Mouse (Mus musculus) embryo, embryonic 11 days (tissue): ENCODE results near the gene Fcgr1.
"Not testable (repeated sequence)": the region's sequence is repeated elsewhere in the genome, so short reads cannot be mapped to it uniquely, and the experiment has no call there.

Experiments
- DNase-seq: peaks from one replicate; pipeline ENCODE4 v3.0.0-alpha.2; 2015

Gene Fcgr1

GRCm38 (mm10) chr3:96247356-96248140, 46.2 kb downstream of the Fcgr1 start:
- DNase-seq: peak; percentile 41

- DNase-seq: not testable (repeated sequence)
Measured at GRCm38 (mm10) chr3:96246427-96246856, 47.3 kb downstream of the Fcgr1 start, which contains the start of gene Hist2h3c1. Gene Hist2h3c1 (plus strand): TSS chr3:96246685.

GRCm38 (mm10) chr3:96246018-96246417, 47.8 kb downstream of the Fcgr1 start:
- not testable (repeated sequence) for DNase-seq

- DNase-seq: peak; percentile 79
Measured at GRCm38 (mm10) chr3:96245003-96245886, 48.5 kb downstream of the Fcgr1 start, which contains the start of gene Hist2h2aa1. Gene Hist2h2aa1 (plus strand): TSS chr3:96245497.

GRCm38 (mm10) chr3:96243921-96244572, 49.7 kb downstream of the Fcgr1 start:
- no peak for DNase-seq

GRCm38 (mm10) chr3:96240799-96241197, 53.0 kb downstream of the Fcgr1 start:
- peak; percentile 21 for DNase-seq

- DNase-seq: peak; percentile 81
Measured at GRCm38 (mm10) chr3:96239949-96240798, 53.6 kb downstream of the Fcgr1 start, which contains the start of gene Hist2h2aa2. Gene Hist2h2aa2 (minus strand): TSS chr3:96240276.

- DNase-seq: not testable (repeated sequence)
Measured at GRCm38 (mm10) chr3:96238954-96239793, 54.6 kb downstream of the Fcgr1 start, which contains the start of gene Hist2h3c2. Gene Hist2h3c2 (minus strand): TSS chr3:96239127.

- peak; percentile 60 for DNase-seq
Measured at GRCm38 (mm10) chr3:96237904-96238511, 55.8 kb downstream of the Fcgr1 start.

GRCm38 (mm10) chr3:96237335-96237903, 56.4 kb downstream of the Fcgr1 start:
- DNase-seq: peak; percentile 51

- no peak for DNase-seq
Measured at GRCm38 (mm10) chr3:96236834-96237334, 56.9 kb downstream of the Fcgr1 start.

GRCm38 (mm10) chr3:96235836-96236235, 57.9 kb downstream of the Fcgr1 start:
- no peak for DNase-seq

- no peak for DNase-seq
Measured at GRCm38 (mm10) chr3:96234914-96235313, 58.9 kb downstream of the Fcgr1 start.
